Mouse (Mus musculus) midbrain, embryonic 10.5 days (tissue): ENCODE measurements at regions not wholly inside any gene's neighbourhood (a gene's known extent, or its start where the extent isn't known, plus 50 kb on each side); places are given as distances from the start of the nearest gene placed in this dataset.

ENCODE experiments used
- DNase-seq: peaks from one replicate; pipeline ENCODE4 v3.0.0-alpha.2; 2017; ENCODE audit warnings: low spot score
- H3K27ac ChIP-seq: fragments of 300-500 bp; sonication (generic); replicated peaks from 2 replicates; pipeline ENCODE4 v1.5.1; 2016; ENCODE audit warnings: mild to moderate bottlenecking
- H3K27me3 ChIP-seq: fragments of 300-500 bp; sonication (generic); 2 replicates; pipeline ENCODE4 v1.6.1; 2016; ENCODE audit warnings: low read depth, mild to moderate bottlenecking; ENCODE audit not compliant: poor library complexity, severe bottlenecking
- H3K36me3 ChIP-seq: fragments of 300-500 bp; sonication (generic); 2 replicates; pipeline ENCODE4 v1.6.1; 2016; ENCODE audit warnings: mild to moderate bottlenecking, moderate library complexity
- H3K4me1 ChIP-seq: fragments of 300-500 bp; sonication (generic); 2 replicates; pipeline ENCODE4 v1.6.1; 2016
- H3K4me3 ChIP-seq: fragments of 300-500 bp; sonication (generic); 2 replicates; pipeline ENCODE4 v1.5.1; 2016; ENCODE audit warnings: mild to moderate bottlenecking, moderate library complexity
- H3K9me3 ChIP-seq: fragments of 300-500 bp; sonication (generic); replicated peaks from 2 replicates; pipeline ENCODE4 v1.6.1; 2016; ENCODE audit warnings: mild to moderate bottlenecking
- WGBS: fragments of 180-500 bp; shearing (Covaris S2); methylation state at CpG from one replicate; pipeline ENCODE4 v1.1.7; 2016; 5-methylcytosine and 5-hydroxymethylcytosine counted together

GRCm38 (mm10) chr2:123385622-123386418 lies 620.8 kb downstream of the Sqor start:
- no peak overlapping the region for H3K27ac ChIP-seq
- H3K4me1 ChIP-seq, result peaks cover 22% of the 10 kb centered on the region
- H3K27me3 ChIP-seq, result no peaks in the 10 kb centered on the region
- DNase-seq, result peak; percentile 14
- H3K36me3 ChIP-seq, result no peaks in the 10 kb centered on the region
- WGBS, result 56% methylated on average over 6 of the region's 6 CpGs
- H3K4me3 ChIP-seq, result no peak overlapping the region
- no peaks in the 10 kb centered on the region for H3K9me3 ChIP-seq

GRCm38 (mm10) chr2:123386773-123387604 lies 622.0 kb downstream of the Sqor start:
- Histone ChIP-seq H3K9me3 (no peaks in the 10 kb centered on the region), H3K27me3 (no peaks in the 10 kb centered on the region), H3K36me3 (no peaks in the 10 kb centered on the region), H3K4me3 (no peak overlapping the region), H3K27ac (peak overlapping the region; percentile 30; the same call in 1 of the 2 replicates), H3K4me1 (peaks cover 22% of the 10 kb centered on the region)
- no peak for DNase-seq
- 70% methylated on average over 7 of the region's 7 CpGs for WGBS

- no peaks in the 10 kb centered on the region for H3K9me3 ChIP-seq
- peaks cover 13% of the 10 kb centered on the region for H3K4me1 ChIP-seq
- no peak for DNase-seq
- H3K4me3 ChIP-seq, result no peak overlapping the region
- no peaks in the 10 kb centered on the region for H3K27me3 ChIP-seq
- 85% methylated on average over 1 of the region's 1 CpGs for WGBS
- H3K36me3 ChIP-seq, result no peaks in the 10 kb centered on the region
- H3K27ac ChIP-seq, result no peak overlapping the region
Measured at GRCm38 (mm10) chr2:123390981-123391380, 625.9 kb downstream of the Sqor start.

- Histone ChIP-seq H3K27me3 (no peaks in the 10 kb centered on the region), H3K27ac (no peak overlapping the region), H3K4me3 (no peak overlapping the region), H3K9me3 (no peaks in the 10 kb centered on the region), H3K36me3 (no peaks in the 10 kb centered on the region), H3K4me1 (no peaks in the 10 kb centered on the region)
- WGBS, result 89% methylated on average over 3 of the region's 3 CpGs
- DNase-seq, result no peak
Measured at GRCm38 (mm10) chr2:123394296-123394695, 629.3 kb downstream of the Sqor start.

- DNase-seq, result no peak
- no peaks in the 10 kb centered on the region for H3K36me3 ChIP-seq
- H3K27ac ChIP-seq, result no peak overlapping the region
- H3K9me3 ChIP-seq, result no peaks in the 10 kb centered on the region
- no peaks in the 10 kb centered on the region for H3K27me3 ChIP-seq
- peaks cover 4% of the 10 kb centered on the region; the same call in 1 of the 2 replicates for H3K4me1 ChIP-seq
- H3K4me3 ChIP-seq, result no peak overlapping the region
- 85% methylated on average over 1 of the region's 1 CpGs for WGBS
Measured at GRCm38 (mm10) chr2:123397551-123397950, 632.5 kb downstream of the Sqor start.

GRCm38 (mm10) chr2:123401064-123401463 lies 636.0 kb downstream of the Sqor start:
- no peak for DNase-seq
- Histone ChIP-seq H3K27ac (no peak overlapping the region), H3K9me3 (no peaks in the 10 kb centered on the region), H3K36me3 (no peaks in the 10 kb centered on the region), H3K27me3 (no peaks in the 10 kb centered on the region), H3K4me3 (no peak overlapping the region), H3K4me1 (peaks cover 4% of the 10 kb centered on the region; the same call in 1 of the 2 replicates)

GRCm38 (mm10) chr2:123409075-123409474 lies 644.0 kb downstream of the Sqor start:
- H3K4me3 ChIP-seq, result no peak overlapping the region
- H3K36me3 ChIP-seq, result no peaks in the 10 kb centered on the region
- DNase-seq, result no peak
- WGBS, result 74% methylated on average over 3 of the region's 3 CpGs
- H3K9me3 ChIP-seq, result no peaks in the 10 kb centered on the region
- no peak overlapping the region for H3K27ac ChIP-seq
- H3K27me3 ChIP-seq, result no peaks in the 10 kb centered on the region
- H3K4me1 ChIP-seq, result no peaks in the 10 kb centered on the region

GRCm38 (mm10) chr2:123458034-123458677 lies 631.6 kb upstream of the Sema6d start:
- 84% methylated on average over 5 of the region's 5 CpGs for WGBS
- Histone ChIP-seq H3K27me3 (no peaks in the 10 kb centered on the region), H3K27ac (no peak overlapping the region), H3K4me1 (no peaks in the 10 kb centered on the region), H3K4me3 (no peak overlapping the region), H3K9me3 (no peaks in the 10 kb centered on the region), H3K36me3 (no peaks in the 10 kb centered on the region)
- no peak for DNase-seq

GRCm38 (mm10) chr2:123473840-123474239 lies 615.9 kb upstream of the Sema6d start:
- Histone ChIP-seq H3K4me3 (no peak overlapping the region), H3K27me3 (no peaks in the 10 kb centered on the region), H3K27ac (no peak overlapping the region), H3K4me1 (no peaks in the 10 kb centered on the region), H3K36me3 (no peaks in the 10 kb centered on the region), H3K9me3 (no peaks in the 10 kb centered on the region)
- DNase-seq, result no peak
- WGBS, result 84% methylated on average over 2 of the region's 2 CpGs

GRCm38 (mm10) chr2:123486681-123487080 lies 603.1 kb upstream of the Sema6d start:
- WGBS, result 63% methylated on average over 1 of the region's 1 CpGs
- no peaks in the 10 kb centered on the region for H3K27me3 ChIP-seq
- DNase-seq, result no peak
- no peak overlapping the region for H3K4me3 ChIP-seq
- H3K4me1 ChIP-seq, result no peaks in the 10 kb centered on the region
- H3K36me3 ChIP-seq, result no peaks in the 10 kb centered on the region
- no peak overlapping the region for H3K27ac ChIP-seq
- no peaks in the 10 kb centered on the region for H3K9me3 ChIP-seq

- no peak for DNase-seq
- H3K4me3 ChIP-seq, result no peak overlapping the region
- no peaks in the 10 kb centered on the region for H3K27me3 ChIP-seq
- H3K36me3 ChIP-seq, result no peaks in the 10 kb centered on the region
- no peaks in the 10 kb centered on the region for H3K9me3 ChIP-seq
- H3K4me1 ChIP-seq, result no peaks in the 10 kb centered on the region
- no peak overlapping the region for H3K27ac ChIP-seq
- WGBS, result 83% methylated on average over 1 of the region's 1 CpGs
Measured at GRCm38 (mm10) chr2:123506162-123506561, 583.6 kb upstream of the Sema6d start.

- Histone ChIP-seq H3K27me3 (no peaks in the 10 kb centered on the region), H3K36me3 (no peaks in the 10 kb centered on the region), H3K4me3 (no peak overlapping the region), H3K9me3 (no peaks in the 10 kb centered on the region), H3K4me1 (no peaks in the 10 kb centered on the region), H3K27ac (no peak overlapping the region)
- DNase-seq, result no peak
Measured at GRCm38 (mm10) chr2:123507095-123507494, 582.7 kb upstream of the Sema6d start.

GRCm38 (mm10) chr2:123528915-123529314 lies 560.9 kb upstream of the Sema6d start:
- H3K36me3 ChIP-seq, result no peaks in the 10 kb centered on the region
- H3K27me3 ChIP-seq, result no peaks in the 10 kb centered on the region
- WGBS, result 81% methylated on average over 1 of the region's 1 CpGs
- H3K4me3 ChIP-seq, result no peak overlapping the region
- H3K9me3 ChIP-seq, result no peaks in the 10 kb centered on the region
- DNase-seq, result no peak
- H3K27ac ChIP-seq, result no peak overlapping the region
- no peaks in the 10 kb centered on the region for H3K4me1 ChIP-seq
